Mouse (Mus musculus): ENCODE measurements at regions not wholly inside any gene's neighbourhood (a gene's known extent, or its start where the extent isn't known, plus 50 kb on each side); places are given as distances from the start of the nearest gene placed in this dataset.

DNA sequence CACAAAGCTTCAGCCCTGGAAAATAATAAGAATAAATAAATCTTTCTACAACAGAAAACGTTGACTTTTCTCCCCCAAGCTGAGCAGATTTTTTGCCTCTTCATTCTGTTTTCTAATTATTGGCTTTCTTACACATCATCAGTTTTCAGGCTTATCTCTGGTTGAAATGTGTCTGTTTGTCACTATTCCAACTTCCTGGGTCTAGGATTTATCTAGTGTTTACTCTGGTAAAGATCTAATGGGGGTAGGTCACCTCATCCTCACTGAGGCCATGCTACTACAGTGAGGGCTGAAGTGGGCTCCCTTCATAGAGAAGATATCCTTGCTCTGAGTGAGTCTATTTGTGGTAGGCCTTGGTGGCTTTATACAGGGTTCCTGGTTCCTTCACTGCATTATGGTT lies 573.9 kb downstream of the Nebl start:
- no peak overlapping the region for H3K4me3 ChIP-seq (replicated peaks; ENCODE audit: insufficient read depth, low read depth, low read length)
- H3K4me1 ChIP-seq (ENCODE audit: control insufficient read depth, insufficient read depth, low read length), result no peaks in the 10 kb centered on the region
- no peaks in the 10 kb centered on the region for H3K27me3 ChIP-seq (ENCODE audit: control insufficient read depth, insufficient read depth, low read length)
- H3K27ac ChIP-seq (ENCODE audit: insufficient read depth, low read length), result no peak overlapping the region
- TF ChIP-seq CTCF (IDR thresholded peaks at IDR 0.05; ENCODE audit: borderline replicate concordance, insufficient read depth, low read depth, low read length), result no peak
- no peak for TF ChIP-seq POLR2A (IDR thresholded peaks at IDR 0.05; ENCODE audit: borderline replicate concordance, insufficient read depth, low read length)
- WGBS, result 48% methylated on average over 1 of the region's 1 CpGs
- DNase-seq, result no peak

GRCm38 (mm10) chr2:17155596-17155995 lies 575.7 kb downstream of the Nebl start:
- no peak for DNase-seq
- 21% methylated on average over 2 of the region's 2 CpGs for WGBS
- TF ChIP-seq POLR2A (IDR thresholded peaks at IDR 0.05; ENCODE audit: borderline replicate concordance, insufficient read depth, low read length) (no peak), CTCF (IDR thresholded peaks at IDR 0.05; ENCODE audit: borderline replicate concordance, insufficient read depth, low read depth, low read length) (no peak)
- Histone ChIP-seq H3K4me1 (ENCODE audit: control insufficient read depth, insufficient read depth, low read length) (no peaks in the 10 kb centered on the region), H3K4me3 (replicated peaks; ENCODE audit: insufficient read depth, low read depth, low read length) (no peak overlapping the region), H3K27ac (ENCODE audit: insufficient read depth, low read length) (no peak overlapping the region), H3K27me3 (ENCODE audit: control insufficient read depth, insufficient read depth, low read length) (no peaks in the 10 kb centered on the region)

- Histone ChIP-seq H3K4me3 (replicated peaks; ENCODE audit: insufficient read depth, low read depth, low read length) (no peak overlapping the region), H3K27me3 (ENCODE audit: control insufficient read depth, insufficient read depth, low read length) (no peaks in the 10 kb centered on the region), H3K27ac (ENCODE audit: insufficient read depth, low read length) (no peak overlapping the region), H3K4me1 (ENCODE audit: control insufficient read depth, insufficient read depth, low read length) (no peaks in the 10 kb centered on the region)
- DNase-seq, result no peak
- 83% methylated on average over 4 of the region's 4 CpGs for WGBS
- TF ChIP-seq POLR2A (IDR thresholded peaks at IDR 0.05; ENCODE audit: borderline replicate concordance, insufficient read depth, low read length) (no peak), CTCF (IDR thresholded peaks at IDR 0.05; ENCODE audit: borderline replicate concordance, insufficient read depth, low read depth, low read length) (no peak)
Measured at GRCm38 (mm10) chr2:17123626-17124025, 607.6 kb downstream of the Nebl start.

GRCm38 (mm10) chr2:17117292-17117691 lies 614.0 kb downstream of the Nebl start:
- TF ChIP-seq CTCF (IDR thresholded peaks at IDR 0.05; ENCODE audit: borderline replicate concordance, insufficient read depth, low read depth, low read length), result no peak
- TF ChIP-seq POLR2A (IDR thresholded peaks at IDR 0.05; ENCODE audit: borderline replicate concordance, insufficient read depth, low read length), result no peak
- WGBS, result 65% methylated on average over 2 of the region's 2 CpGs
- Histone ChIP-seq H3K4me1 (ENCODE audit: control insufficient read depth, insufficient read depth, low read length) (no peaks in the 10 kb centered on the region), H3K4me3 (replicated peaks; ENCODE audit: insufficient read depth, low read depth, low read length) (no peak overlapping the region), H3K27me3 (ENCODE audit: control insufficient read depth, insufficient read depth, low read length) (no peaks in the 10 kb centered on the region), H3K27ac (ENCODE audit: insufficient read depth, low read length) (no peak overlapping the region)
- DNase-seq, result no peak

GRCm38 (mm10) chr2:17111177-17111576 lies 620.1 kb downstream of the Nebl start:
- DNase-seq, result no peak
- Histone ChIP-seq H3K4me3 (replicated peaks; ENCODE audit: insufficient read depth, low read depth, low read length) (no peak overlapping the region), H3K4me1 (ENCODE audit: control insufficient read depth, insufficient read depth, low read length) (no peaks in the 10 kb centered on the region), H3K27me3 (ENCODE audit: control insufficient read depth, insufficient read depth, low read length) (no peaks in the 10 kb centered on the region), H3K27ac (ENCODE audit: insufficient read depth, low read length) (no peak overlapping the region)
- TF ChIP-seq CTCF (IDR thresholded peaks at IDR 0.05; ENCODE audit: borderline replicate concordance, insufficient read depth, low read depth, low read length) (no peak), POLR2A (IDR thresholded peaks at IDR 0.05; ENCODE audit: borderline replicate concordance, insufficient read depth, low read length) (no peak)
- WGBS, result 48% methylated on average over 1 of the region's 1 CpGs

GRCm38 (mm10) chr2:17101161-17101560 lies 630.1 kb downstream of the Nebl start:
- TF ChIP-seq POLR2A (IDR thresholded peaks at IDR 0.05; ENCODE audit: borderline replicate concordance, insufficient read depth, low read length) (no peak), CTCF (IDR thresholded peaks at IDR 0.05; ENCODE audit: borderline replicate concordance, insufficient read depth, low read depth, low read length) (no peak)
- no peak overlapping the region for H3K4me3 ChIP-seq (replicated peaks; ENCODE audit: insufficient read depth, low read depth, low read length)
- no peak for DNase-seq
- no peaks in the 10 kb centered on the region for H3K4me1 ChIP-seq (ENCODE audit: control insufficient read depth, insufficient read depth, low read length)
- H3K27me3 ChIP-seq (ENCODE audit: control insufficient read depth, insufficient read depth, low read length), result no peaks in the 10 kb centered on the region
- H3K27ac ChIP-seq (ENCODE audit: insufficient read depth, low read length), result no peak overlapping the region

- DNase-seq, result no peak
- H3K4me1 ChIP-seq (ENCODE audit: control insufficient read depth, insufficient read depth, low read length), result no peaks in the 10 kb centered on the region
- H3K4me3 ChIP-seq (replicated peaks; ENCODE audit: insufficient read depth, low read depth, low read length), result no peak overlapping the region
- no peak overlapping the region for H3K27ac ChIP-seq (ENCODE audit: insufficient read depth, low read length)
- no peaks in the 10 kb centered on the region; the same call in 1 of the 2 replicates for H3K27me3 ChIP-seq (ENCODE audit: control insufficient read depth, insufficient read depth, low read length)
- no peak for TF ChIP-seq POLR2A (IDR thresholded peaks at IDR 0.05; ENCODE audit: borderline replicate concordance, insufficient read depth, low read length)
- no peak for TF ChIP-seq CTCF (IDR thresholded peaks at IDR 0.05; ENCODE audit: borderline replicate concordance, insufficient read depth, low read depth, low read length)
- 59% methylated on average over 17 of the region's 20 CpGs for WGBS
Measured at GRCm38 (mm10) chr2:17097546-17097945, 633.7 kb downstream of the Nebl start.

- no peak overlapping the region for H3K27ac ChIP-seq (ENCODE audit: insufficient read depth, low read length)
- H3K4me3 ChIP-seq (replicated peaks; ENCODE audit: insufficient read depth, low read depth, low read length), result no peak overlapping the region
- DNase-seq, result no peak
- WGBS, result 77% methylated on average over 1 of the region's 1 CpGs
- TF ChIP-seq CTCF (IDR thresholded peaks at IDR 0.05; ENCODE audit: borderline replicate concordance, insufficient read depth, low read depth, low read length) (no peak), POLR2A (IDR thresholded peaks at IDR 0.05; ENCODE audit: borderline replicate concordance, insufficient read depth, low read length) (no peak)
- no peaks in the 10 kb centered on the region; the same call in 1 of the 2 replicates for H3K27me3 ChIP-seq (ENCODE audit: control insufficient read depth, insufficient read depth, low read length)
- H3K4me1 ChIP-seq (ENCODE audit: control insufficient read depth, insufficient read depth, low read length), result no peaks in the 10 kb centered on the region
Measured at GRCm38 (mm10) chr2:17091454-17091853, 639.8 kb downstream of the Nebl start.

Data from cerebellum, adult 2 months (tissue).